Mouse (Mus musculus) natural killer cell, adult 2 months (primary cell): ENCODE measurements around the gene Pdlim5.
"Not testable (repeated sequence)": the region's sequence is repeated elsewhere in the genome, so short reads cannot be mapped to it uniquely, and the experiment has no call there.

Source experiments
- DNase-seq, 2 experiments: peaks; one replicate each; pipeline ENCODE4 v3.0.0; 2022; ENCODE audit warnings: low spot score in 2 of 2

Gene Pdlim5

DNA sequence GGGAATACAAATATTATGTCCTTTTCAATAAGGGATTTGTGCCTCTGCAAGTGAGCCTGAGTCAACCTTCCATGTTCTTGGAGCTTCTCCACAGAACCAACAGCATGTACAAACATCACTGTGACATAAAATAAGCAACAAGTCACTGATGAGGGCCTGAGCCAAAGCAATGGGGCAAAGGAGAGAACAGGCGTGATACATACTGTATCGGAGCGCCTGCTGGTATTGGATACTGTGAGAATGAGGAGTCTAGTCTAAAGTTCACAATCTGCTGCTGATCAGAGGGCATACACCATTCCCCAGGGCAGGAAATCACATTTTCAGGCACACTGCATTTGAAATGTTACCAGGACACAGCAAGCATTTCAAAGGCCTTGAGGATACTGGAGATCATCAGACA, 119.0 kb downstream of the Pdlim5 start:
- DNase-seq, result no peak

DNA sequence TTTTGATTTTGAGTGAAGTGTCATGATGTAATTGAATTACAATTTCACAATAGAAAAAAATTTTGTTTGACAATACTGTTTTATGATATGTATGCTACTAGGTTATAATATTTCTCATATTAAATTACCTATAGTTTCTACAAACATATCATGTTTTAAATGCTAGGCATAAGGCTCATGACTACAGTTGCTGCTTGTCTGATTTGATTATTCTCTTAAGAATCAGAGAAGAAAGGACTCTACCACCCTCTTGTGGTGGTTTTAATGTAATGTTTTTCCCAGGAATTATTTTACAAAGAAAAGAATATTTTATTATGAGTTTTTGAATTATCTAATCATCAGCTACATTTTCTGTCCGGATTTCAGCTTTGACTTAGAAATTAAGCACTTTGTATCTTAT, 120.5 kb downstream of the Pdlim5 start:
- DNase-seq, result no peak

DNA sequence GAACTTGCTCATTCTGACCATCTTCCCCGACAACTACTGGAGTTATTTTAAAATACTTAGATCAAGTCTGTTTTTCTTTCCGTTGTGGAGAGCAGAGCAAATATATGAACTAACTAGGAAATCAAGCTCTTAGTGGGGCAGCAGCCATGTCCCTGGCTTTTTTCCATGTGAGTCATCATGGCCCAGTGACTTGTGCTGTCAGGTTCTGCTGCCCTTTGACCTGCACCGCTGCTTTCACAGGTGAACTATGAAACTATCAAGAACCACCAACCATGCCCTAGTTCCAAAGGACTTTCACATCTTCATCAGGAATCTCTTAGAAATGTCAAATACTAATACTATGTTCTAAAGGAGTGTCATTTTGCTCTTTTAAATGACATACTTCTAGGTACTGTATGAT, 121.0 kb downstream of the Pdlim5 start:
- DNase-seq, result no peak

DNA sequence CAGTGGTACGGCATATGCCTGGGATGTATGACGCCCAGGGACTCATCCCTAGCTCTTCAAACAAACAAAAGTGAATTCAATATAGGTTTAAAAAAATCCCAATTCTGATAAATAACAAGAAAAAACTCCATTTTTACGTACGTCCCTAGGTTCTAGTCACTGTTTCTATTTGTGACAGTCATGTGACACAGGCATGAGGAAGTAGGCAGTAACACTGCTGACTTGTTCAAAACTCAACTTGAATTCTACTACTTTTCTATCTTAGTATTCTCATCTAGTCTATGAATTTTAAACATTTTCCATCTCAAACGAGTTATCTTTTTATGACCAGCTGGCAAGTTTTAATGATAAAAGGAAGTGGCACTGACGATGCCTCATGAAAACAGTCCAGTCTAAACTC, 122.2 kb downstream of the Pdlim5 start:
- DNase-seq, result no peak

DNA sequence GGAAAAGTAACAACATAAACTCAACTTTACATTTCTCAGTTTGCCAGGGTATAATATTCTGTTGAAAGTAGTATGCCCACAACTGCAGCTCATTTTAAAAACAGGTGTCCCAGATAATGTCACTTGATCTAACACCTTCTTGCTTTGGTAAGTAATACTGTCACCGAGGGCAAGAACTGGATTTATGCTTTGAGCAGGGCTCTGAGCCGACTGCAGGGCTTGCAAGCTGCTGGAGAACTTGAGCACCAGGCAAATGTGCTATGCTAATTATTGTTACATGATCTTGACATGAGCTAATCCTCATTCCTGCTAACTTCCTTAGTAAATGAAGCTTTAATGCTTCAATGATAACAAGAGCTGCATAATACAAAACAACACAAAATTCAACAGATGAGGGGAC, 139.1 kb downstream of the Pdlim5 start:
- DNase-seq, result no peak

DNA sequence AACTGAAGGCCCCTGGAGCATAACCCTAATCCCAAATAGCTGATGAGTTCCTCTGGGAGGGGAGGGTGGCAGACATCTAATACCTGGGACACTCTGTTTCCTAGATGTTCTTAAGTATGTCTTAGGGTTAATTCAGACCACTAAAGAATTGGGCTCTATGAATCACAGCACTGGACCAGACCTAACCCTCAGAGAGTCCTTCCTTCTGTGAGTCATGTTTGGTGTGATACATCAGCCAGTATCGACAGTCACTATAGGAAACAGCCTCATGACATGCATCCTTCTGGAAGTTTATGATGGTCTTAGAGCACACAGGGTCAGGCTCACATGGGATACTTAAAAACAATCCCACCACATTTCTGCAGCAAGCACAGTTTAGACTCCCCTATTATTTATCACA, 143.4 kb downstream of the Pdlim5 start:
- DNase-seq, result no peak

DNA sequence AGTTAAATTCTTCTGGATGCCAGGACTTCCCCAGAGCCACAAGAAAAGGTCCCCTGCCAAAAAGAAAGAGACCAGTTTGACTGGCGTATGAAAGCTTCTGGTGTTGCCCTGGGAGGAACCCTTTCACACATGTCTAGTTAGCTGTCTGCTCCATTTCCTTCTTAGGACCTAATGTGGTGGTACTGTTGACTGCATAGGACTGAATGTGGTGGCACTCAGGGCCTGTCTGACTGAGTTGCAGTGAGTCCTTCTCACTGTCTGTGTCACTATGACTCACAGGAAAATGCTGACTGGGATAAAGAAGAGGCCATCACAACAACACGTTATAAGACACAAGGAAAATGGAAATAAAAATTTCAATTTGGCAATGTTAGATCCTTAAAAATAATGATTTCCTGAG, 146.0 kb downstream of the Pdlim5 start:
- DNase-seq, result peak in 1 of 2 experiments; percentile 11

DNA sequence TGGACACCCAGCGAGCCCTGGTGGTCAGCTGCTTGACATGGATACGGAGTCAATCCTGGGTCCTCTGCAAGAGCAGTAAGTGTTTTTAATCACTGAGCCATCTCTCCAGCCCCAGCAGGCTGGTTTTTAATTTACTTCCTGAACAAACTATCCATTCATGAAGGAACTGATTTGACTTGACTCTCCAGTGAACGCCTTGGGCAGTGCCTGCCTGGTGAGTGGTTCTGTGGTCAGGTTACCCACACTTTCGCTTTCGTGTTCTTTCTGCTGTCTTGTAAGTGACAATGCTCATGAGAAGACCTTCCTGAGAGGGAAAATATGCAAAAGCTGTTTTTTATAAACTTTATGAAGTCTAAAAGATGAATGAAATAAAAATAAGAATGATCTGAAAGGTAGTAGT, 152.2 kb downstream of the Pdlim5 start:
- DNase-seq, result peak; percentile 45 to 55

DNA sequence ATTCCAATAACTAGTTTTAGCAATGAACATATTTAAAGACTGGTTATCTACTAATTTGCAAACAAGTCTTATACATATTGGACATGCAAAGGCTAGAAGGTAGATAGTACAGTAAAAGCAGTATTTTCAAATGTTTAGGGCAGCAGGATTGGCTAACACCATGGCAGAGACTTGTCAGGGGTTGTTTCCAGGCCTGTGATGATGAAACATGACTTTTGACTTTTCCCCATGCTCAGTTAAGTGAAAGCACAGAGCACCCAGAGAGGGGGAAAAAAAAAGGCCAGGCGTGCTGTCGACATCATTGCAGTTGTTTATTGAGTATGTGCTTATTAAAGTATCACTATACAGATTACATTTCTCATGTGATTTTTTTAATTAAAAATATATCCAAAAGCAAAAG, 156.2 kb downstream of the Pdlim5 start:
- no peak for DNase-seq

DNA sequence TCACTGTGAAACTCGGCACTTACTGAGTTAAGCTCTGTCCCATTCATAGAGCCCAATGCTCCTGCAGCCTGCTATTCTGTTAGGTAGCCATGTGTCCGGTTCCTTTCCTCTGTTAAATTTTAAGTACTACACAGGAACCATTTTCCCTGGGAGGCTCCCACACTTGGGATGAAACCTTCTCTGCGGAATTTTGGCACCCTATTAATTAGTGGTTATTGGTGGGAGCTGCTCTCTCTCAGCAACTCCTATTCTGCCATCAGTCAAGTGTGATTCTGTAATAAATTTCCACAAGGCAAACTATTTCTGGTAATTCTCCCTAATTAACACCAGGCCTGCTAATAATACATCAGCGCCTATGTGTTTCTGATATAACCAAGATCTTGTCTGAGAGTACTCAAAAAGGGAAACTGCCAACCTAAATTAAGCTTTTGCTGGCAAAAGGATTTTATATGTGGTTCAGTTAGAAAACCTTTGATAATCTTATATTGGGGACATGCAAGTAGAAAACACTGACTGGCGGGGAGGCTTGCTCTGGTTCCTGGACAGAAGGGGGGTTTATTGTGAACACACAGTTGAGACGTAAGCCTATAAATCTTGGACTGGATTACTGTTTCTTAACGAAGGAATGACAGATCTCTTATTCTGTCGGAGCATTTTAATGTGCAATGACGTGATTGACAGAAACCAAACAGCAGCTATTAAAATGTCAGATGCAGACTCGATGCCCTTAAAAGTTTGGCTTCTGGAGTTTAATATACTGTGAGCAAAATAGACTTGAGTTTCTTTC, 157.0 kb downstream of the Pdlim5 start:
- no peak for DNase-seq

DNA sequence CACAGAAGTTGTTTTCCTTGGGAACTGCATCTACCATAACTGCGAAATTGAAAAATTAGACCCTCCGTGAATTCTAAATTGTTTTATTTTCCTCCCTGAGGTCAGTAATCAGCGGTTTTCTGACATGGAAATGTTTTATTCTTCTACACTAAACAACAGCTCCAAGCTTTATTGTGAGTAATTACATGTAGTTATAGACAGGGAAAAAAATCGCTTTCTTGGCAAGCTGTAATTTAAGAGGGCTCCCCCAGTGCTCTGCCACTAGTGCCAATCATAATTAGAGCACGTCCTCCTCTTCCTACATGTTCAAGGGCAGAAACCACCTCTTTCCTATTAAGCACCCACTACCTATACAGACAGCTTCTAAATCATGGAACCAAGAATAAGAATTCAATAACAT, 157.9 kb downstream of the Pdlim5 start:
- DNase-seq, result no peak

DNA sequence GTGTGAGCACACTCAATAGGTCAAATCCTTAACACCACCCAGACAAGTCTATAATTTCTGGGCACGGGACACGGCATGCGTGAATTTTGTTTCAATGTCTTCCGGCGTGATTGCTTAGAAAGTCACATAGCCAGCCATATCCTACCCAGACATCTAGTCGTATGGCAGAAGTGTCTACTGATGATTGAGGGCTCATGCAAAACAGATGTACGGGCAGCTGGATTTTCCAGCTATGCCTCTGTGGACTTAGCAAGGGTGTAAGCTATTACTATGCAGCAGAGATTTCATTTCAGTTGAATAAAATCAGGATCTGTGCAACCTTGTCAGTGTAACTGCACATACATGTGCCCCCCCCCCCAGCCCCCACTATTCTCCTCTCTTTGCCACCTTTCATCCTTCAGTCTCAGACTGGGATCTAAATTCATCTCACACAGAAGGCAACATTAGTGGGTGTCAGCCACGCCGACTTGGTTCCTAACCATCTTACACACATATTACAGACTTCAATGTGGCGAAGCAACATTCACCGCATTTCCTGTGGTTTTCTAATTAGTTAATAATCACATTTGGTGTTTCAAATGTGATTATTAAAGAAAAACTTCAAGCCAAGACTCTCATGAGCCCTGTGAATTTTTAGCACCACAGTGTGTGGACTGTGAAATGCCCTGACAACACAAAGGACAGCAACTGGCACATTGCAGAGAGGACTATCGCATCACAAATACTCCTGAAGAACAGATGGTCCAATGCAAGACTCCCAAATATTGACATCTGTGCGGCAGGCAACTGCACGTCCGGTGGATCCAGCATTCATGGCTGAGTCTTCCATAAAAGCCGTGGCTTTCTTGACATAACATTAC, 161.7 kb downstream of the Pdlim5 start:
- DNase-seq, result no peak

DNA sequence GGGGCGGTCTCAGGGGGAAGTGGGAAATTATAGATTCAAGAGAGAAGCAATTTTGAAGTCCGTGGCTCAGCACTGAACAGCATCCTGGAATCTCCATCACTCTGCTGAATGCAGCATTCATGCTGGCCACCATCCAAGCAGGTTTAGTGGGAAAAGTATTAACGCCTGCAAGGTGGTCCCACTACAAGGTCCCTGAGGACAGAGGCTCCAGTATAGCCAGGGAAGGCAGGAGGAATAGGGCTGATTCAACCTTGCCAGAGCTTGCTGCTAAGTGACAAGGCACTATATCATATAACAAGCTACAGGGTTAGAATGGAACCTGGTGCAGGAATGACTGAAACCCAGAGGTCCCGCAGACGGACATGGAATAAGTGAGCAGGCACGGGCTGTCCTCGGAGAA, 166.8 kb downstream of the Pdlim5 start:
- DNase-seq, result no peak

DNA sequence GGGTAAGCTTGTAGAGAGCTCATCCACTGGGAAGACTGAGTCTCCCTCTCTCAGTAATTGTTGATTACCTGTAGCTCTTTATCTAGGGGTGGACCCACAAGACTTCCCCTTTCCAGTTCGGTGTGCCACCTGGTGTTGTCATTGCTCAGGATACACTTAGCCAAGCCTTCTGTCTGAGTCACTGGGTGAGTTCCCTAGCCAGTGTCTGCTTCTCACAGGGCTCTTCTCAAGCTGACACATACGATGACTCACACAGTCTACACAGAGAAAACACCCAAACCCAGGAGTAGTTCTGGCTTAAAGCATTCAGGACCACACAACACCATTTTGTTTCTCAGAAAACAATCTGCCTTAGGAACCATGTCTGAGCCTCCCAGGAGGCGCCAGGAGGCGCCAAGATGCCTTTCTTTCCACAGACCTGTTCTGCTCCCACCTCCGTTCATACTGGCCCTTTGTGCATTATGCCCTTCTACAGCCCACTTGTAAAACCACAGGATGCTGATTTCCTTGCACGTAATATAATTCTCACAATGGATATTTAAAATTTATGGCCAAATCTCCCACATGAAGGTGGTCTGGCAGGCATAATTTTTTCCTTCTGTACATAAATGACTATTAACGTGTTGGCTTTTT, 172.9 kb downstream of the Pdlim5 start:
- no peak for DNase-seq

DNA sequence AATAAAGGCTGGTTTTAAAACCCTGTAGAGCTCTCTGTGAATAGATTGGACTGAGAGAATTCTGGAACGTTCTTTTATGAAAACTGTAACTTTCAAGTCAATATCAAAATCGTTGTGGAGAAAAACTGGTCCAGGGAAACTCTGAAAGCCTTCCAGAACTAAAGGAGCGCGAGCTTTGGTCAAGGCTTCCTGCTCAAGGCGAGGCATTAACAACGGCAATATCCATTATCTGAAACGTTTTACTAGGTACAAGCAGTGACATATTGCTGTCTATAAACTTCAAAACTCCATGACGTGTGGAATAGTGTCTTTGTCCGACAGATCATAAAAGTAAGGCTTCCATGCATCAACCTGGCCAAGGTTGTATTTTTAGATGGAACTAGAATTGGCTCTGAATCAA, 175.6 kb downstream of the Pdlim5 start:
- no peak for DNase-seq

DNA sequence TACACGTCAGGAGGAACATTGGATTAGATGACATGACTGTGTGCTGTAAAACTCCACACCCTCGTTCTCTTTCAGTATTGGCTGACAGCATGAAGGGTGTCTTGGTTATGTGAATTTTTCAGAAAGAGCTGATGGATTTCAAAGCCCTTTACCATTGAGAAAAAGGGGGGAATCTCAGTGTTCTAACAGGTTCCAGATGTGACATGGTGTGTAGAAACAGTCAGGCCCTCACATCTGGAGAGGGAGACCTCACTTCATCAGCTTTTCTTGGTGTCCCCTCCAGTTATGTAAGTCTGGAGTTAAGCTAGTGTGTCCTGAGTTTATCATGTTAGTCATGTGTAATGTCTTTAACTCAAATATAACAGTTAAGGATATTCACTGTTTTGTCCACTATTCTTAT, 182.7 kb downstream of the Pdlim5 start:
- DNase-seq, result no peak

DNA sequence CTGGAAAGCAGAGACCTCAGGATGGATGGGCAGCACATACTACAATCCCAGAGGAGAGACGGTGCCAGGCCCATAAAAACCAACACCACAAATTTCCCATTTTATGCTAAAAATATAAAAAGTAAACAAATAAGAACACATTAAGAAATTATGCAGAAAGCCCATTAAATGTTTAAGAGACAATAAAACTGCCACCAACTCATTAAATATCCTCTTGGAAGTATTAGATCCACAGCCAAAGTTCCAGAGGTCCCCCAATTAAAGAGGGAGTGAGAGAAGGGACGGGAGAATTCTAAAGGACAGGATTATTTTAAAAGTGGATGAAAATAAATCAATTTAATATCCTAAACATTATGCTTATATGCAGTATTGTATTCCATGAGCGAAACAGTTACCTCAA, 183.3 kb downstream of the Pdlim5 start:
- no peak for DNase-seq

DNA sequence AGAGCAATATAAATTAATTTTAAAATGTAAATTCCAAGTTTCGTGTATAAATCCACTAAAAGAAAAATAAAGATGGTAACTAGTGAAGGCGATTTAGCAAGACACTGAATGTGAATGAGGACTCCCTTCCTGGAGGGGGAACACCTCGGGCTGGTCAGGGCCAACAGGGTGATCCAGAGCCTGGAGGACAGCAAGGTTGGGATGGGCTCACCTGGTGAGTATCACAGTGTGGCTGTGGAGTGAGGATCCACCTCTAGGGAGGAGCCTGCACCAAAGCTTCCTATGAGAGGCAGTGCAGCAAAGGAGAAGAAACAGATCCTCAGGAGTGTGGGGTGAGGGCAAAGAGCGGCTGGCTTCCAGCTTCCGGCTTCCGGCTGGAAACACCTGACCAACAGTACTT, 185.5 kb downstream of the Pdlim5 start:
- DNase-seq, result no peak

DNA sequence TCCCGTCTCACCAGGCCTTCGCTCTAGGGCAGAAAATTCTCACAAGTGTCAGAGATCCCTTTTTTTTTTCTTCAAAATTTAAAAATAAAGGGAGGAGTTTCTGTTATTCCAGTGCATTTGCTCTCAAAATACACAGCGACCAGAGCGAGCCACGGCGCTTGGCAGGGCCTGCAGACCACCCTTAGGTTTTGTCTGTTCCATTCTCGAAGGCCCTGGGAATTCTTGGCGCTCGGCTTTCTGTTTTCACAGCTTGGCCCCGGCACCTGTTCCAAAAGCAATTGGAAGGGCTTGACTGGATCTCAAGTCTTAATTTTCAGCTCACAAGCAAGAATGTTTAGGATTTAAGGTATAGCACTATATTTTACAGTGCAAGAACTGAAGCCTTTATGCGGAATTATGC, 186.4 kb downstream of the Pdlim5 start:
- no peak for DNase-seq

DNA sequence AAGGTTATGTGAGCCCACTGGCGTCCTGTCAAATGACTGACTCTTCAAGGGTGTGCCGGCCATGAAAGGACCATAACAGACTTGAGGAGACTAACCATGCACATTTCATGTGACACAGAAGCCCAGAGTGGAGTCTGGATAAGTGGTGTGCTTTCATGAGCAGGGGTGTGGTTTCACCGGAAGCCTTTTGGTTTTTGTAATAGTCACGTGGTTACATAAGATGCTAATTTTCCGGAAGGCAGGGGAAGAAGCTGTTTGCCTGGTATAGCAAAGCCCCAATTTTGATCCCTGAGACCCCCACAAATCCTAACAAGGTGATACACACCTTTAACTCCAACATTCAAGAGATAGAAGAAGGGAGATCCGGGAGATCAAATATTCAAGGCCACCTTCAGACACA, 188.0 kb downstream of the Pdlim5 start:
- no peak for DNase-seq

DNA sequence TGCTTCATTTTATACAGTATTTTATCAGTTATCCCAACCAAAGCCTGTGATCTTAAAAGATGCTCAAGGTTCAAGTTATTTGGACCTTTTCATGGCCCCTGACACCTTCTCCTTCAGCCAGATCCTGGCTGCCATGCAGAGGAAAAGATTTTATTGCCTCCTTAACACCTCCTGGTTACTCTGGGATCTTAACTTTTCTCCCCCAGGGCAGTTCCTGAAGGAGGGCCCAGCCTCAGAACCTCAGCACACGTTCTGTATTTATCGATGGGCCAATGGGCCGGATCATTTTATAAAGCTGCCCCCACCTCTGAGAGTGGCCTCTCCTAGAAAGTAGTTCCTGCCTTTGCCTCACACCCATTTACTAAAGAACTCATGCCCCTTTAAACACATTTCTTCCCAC, 189.2 kb downstream of the Pdlim5 start:
- no peak for DNase-seq

DNA sequence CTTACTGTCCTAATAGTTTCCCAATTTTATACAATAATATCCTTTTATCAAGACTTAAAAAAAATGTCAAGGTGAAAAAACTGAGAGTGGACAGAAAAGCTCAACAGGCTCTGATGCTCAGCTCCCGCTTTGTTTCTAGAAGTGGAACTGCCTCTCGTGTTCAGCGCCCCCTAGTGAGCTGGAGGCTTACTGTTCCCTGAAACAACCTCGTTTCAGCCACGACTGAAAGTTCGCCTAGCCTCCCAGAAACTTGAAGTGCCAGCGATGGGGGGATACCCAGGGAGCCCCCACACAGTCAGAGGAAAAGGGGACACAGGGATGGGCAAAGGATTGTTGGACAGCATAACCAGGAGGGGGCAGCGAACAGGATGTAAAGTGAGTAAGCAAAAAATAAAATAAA, 199.4 kb downstream of the Pdlim5 start:
- no peak for DNase-seq

DNA sequence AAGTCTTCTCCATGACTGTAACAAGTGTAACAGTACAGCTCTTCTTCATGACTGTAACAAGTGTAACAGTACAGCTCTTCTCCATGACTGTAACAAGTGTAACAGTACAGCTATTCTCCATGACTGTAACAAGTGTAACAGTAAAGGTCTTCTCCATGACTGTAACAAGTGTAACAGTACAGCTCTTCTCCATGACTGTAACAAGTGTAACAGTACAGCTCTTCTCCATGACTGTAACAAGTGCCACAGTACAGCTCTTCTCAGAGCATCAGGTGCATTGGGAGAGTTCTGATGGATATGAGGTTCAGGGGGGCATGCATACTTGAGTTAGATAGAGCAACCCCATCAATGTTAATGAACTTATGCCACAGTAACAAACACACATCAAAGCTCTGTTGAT, 203.9 kb downstream of the Pdlim5 start:
- not testable (repeated sequence) for DNase-seq
